Mouse (Mus musculus) liver (tissue): ENCODE measurements around the gene Washc2.
A peak's percentile ranks its signal among the peaks of the same experiment; 100 is the strongest.

Experiments
- DNase-seq: peaks from one replicate; pipeline ENCODE4 v3.0.0-alpha.2; 2020; ENCODE audit warnings: mixed read lengths

The Washc2 gene

DNA sequence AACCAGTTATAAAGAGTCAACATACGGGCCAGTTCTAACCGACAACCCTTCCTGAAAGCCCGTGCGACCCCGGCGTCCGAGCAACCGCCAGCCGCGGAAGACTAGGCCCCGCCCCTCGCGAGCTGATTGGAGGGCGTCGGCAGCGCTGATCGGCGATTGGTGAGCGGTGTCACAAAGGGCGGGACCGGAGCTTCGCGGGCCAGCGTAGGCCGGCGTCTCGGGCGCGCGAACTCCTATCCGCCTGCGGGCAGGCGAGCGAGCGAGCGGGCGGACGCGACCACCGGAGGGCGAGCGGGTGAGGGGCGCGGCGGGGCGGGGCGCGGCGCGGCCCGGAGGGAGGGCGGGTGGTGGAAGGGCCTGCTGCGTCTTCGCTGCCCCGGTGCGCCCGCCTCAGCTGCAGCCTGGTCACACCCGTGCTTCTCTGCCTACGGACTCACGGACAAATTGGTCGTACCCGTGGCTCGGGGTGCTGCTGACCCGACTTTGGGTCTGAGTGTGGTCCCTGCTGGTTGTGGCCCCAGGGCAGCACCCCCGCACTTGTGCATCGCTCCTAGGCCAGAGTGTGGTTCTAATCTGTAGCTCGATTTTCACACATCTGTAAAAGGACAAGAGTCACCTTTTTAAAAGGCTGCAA lies 56.3 kb downstream of the Washc2 start, which contains the start of gene Zfand4:
Gene Zfand4, plus strand, starts transcription at position 205 of the 634 bp plus-strand sequence.
- DNase-seq: peak; percentile 96

DNA sequence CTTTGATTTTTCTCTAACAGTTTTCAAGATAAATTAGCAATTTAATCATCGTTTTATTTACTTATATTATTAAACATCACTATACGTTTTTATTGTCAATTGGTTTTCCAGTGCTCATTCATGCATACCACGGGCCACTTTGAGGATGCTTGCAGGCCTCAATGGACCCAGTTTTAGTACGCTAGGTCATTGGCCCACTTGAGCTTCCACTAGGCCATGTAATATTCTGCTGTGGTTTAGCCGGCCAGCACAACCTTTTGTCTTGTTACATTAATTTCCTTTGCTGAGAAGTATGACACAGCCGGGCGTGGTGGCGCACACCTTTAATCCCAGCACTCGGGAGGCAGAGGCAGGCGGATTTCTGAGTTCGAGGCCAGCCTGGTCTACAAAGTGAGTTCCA lies 57.0 kb downstream of the Washc2 start:
- DNase-seq: no peak

DNA sequence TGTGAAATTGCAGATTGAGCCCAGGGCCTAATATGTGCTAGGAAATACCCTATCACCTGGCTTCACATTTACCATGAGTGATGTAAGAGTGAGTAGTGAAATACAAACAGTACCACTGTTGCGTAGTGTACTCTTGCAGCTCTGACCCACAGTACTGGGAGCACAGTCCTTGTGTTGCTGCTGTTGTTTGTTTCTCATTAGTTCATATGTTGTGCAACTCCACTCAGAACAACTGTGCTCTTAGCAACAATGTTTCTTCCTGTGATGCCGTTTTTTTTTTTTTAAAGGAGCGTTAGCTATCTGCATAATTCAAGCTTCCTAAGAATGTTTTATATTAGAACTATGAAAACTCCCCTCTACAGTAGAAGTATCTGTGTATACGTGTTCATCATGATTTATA lies 57.8 kb downstream of the Washc2 start:
- DNase-seq: no peak

DNA sequence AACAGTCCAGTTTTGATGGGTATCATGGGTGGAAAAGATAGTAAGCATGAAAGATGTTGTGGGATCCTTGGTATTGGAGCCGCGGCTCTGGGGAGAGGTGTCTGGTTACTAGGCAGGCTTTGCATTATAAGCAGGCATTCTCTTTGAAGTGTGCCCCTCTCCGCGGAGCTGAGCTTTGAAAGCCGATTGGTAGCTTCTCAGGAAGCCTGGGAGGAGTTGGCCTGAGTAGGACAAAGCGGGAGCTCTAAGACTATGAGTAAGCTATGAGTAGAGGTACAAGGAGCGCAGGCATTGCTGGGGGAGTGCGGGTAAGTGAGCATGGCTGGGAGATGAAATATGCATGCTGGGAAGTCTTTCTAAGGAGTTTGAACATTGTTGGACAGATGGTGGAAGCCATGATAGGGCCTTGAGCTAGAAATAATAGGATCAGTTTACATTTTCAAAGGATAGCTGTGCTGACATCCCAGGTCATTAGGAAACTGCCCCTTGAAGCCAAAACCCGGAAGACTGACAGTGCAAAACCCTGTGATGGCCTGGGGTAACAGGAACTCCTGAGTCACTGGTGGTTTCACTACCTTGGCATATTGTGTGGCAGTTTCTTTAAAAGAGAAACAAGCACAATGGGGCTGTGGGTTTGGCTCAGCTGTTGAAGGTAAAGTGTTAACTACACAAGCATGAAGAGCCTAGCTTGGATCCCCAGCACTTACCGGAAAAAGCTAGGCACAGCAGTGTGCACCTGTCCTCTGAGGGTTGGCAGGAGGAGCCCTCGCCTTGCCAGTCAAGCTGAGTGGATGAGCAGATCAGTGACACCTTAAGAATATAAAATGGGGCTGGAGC lies 58.7 kb downstream of the Washc2 start:
- peak; percentile 58 for DNase-seq

DNA sequence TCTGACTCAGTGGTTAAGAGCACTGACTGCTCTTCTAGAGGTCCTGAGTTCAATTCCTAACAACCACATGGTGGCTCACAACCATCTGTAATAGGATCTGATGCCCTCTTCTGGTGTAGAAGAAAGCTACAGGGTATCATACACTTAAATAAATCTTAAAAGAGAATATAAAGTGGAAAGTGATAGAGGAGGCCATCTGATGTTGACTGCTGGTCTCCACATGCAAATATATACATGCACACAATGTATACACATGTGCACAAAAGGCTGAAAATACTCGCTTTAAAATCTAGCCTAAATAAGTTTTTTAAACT lies 59.2 kb downstream of the Washc2 start:
- no peak for DNase-seq

DNA sequence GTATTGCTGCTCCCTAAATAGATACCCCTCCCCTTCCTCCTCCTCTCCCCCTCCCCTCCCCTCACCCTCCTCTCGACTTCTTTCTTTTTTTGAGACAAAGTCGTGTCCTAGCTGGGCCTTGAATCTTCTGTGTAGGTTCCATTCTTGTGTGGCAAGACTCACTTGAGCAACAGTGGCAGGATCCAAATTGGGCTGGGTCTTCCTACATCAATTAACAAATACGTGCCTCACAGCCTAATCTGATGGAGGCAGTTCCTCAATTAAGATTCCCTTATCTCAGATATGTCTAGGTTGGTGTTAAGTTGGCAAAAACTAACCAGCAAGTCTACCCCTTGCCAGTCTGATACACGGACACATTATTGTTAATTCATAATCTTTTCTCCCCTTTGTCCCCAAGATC lies 67.9 kb downstream of the Washc2 start:
- DNase-seq: no peak

DNA sequence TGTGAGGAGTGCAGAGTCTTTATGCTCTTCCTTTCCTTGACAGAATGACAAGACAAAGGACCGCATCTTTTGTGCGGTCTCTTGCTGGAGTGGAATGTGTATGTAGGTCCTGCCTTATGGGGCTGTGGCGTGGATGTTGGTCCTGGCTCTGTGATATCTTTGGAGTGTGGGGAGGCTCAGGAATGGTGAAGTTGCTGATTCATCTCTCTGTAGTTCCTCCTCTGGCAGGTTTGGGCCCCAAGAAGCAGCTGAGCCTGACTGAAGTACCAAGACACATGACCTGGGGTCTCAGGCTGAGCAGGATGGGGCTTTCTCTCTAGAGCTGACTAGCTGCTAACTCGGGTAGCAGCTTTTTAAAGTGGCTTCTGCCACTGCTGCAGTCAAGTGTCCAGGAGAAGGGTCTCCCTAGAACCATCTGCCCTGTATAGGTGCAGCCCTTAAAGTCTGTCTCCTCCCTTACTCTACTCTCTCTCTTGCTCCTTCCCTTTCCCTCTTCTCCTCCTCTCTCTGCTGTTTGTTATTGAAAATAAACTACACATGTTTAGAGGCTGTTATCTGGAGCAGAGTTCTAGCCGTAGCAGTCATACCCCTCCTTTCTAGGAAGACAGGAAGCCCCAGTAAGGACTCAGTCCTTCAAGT lies 71.0 kb downstream of the Washc2 start:
- DNase-seq: peak; percentile 55

DNA sequence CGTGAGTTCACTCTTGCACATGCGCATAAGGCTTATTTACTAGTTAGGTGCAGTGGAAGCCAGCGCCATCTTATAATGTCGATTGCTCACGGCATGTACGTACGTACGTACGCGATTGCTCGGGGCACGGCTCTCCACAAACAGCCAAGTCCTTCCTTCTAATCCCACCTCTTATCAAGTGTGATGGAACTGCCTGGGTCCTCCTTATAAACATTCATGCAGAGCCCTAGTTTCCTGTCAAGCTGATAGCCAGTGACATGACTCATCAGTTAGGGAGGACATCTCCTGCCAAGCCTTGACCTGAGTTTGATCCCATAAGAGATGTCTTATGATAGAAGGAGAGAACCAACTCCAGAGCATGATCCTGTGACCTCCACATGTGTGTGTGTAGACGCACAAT lies 73.2 kb downstream of the Washc2 start:
- DNase-seq: no peak

DNA sequence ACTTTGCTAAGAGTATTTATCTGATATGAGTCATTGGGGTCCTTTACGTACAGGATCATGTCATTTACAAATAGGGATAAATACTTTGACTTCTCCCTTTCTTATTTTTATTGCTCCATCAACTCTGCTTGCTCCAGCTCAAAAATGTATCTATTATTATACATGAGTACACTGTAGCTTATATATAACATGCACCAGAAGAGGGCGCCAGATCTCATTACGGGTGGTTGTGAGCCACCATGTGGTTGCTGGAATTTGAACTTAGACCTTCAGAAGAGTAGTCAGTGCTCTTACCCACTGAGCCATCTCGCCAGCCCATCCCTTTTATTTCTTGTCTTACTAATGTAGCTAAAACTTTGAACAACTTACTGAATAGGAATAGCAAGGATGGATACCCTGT lies 74.7 kb downstream of the Washc2 start:
- peak; percentile 68 for DNase-seq

DNA sequence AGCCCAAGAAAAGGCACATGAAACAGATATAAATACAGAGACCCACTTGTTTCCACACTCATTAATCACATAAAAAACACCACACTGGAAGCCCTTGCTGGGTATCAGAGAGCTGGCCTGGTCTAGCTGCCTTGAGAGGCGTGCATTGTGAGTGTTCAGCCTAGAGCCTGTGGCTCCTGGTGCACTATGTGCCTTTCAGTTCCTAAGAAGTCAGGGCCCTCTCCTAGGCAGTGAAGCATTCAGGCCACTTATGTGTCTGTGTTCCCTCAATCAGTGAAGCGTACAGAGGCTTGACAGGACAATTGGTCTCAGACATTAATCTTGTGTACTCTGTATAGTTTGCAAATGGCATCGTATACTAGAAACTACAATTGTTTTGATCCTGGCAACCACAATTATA lies 75.4 kb downstream of the Washc2 start:
- DNase-seq: no peak

DNA sequence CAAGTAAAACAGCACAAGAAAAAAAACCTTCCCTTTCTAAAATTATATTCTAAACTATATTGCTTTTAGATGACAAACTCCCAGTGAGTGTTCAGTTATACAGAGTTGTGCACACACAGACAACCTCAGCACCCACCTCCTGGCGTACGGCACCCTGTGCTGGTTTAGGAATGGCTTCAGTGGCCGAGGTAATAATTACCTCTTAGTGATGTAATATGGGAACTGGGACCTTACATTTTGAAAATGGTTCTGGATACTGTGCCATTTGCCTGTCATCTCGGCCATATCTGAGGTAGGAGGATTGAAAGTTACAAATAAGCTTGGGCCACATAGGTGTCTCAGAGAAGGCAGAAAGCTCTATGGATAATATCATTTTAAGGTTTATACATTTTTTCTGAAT lies 78.5 kb downstream of the Washc2 start:
- no peak for DNase-seq

DNA sequence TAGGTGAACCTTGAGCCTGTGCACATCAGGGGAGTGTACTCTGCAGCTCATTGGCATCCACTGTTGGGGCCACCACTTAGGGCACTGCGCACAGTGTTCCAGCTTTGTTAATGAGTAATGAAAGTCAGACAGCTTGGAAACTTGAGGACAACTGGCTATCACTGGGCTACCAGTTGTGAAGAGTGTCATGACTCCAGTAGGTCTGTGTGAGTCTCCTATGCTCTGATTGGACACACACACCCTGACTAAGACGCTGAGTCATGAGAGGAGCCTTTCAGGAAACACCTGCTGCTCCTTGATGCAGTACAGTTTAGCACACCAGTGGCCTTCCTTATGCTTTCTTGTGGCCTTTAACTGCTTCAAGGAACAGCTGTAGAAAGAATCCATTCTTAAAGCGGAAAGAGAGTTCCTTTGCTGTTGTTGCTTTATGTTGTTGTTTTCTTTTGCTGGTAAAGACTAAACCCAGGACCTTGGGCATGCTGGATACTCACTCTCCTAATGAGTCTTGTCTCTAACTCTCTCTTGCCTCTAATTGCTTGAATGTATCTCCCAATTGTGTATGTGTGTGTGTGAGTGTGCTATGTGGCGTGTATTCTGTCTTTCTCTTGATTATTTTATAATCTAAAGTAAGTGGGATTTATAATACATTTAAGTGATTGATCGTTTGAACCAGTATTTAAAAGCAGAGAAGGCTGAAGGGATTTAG lies 79.2 kb downstream of the Washc2 start:
- peak; percentile 83 for DNase-seq

DNA sequence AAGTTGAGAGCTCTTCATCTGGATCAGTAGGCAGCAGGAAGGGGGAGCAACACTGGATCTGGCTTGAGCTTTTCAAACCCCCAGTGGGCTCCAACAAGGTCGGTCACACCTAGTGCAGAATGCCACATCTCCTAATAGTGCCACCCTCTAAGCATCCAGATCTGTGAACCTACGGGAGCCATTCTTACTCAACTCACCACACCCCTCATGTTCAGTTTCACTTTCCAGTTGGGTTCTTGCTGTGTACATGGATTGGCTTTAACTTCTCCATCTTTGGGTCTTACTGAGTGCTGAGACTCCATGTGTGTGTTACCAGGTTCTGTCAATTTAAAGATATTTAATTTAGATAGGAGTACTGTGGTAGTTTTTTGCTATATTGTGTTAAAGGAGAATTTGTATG lies 103.6 kb downstream of the Washc2 start:
- DNase-seq: no peak
